Mouse (Mus musculus) thymus, postnatal 36 days (tissue): ENCODE data around the gene Srrm4.

Source experiments
- DNase-seq, 2 experiments: peaks; one replicate each; pipeline ENCODE4 v3.0.0; 2022; ENCODE audit warnings: mixed read lengths in 2 of 2

The Srrm4 gene

DNA sequence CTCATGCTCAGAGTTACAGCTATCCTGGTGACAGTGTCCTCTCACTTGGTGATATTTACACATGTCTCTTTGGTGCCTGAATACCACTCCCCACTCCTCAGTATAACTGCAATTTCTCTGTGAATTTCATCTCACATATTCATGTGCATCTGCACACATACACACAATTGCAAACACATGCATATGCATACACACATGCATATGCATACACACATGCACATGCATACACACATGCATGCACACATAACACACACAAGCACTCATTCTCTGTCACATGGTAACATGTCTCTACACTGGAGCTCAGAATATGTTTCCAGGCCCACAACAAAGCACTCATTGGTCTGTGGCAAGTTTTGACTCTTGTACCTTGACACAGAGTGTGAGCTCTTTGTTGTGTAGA lies 39.0 kb downstream of the Srrm4 start:
- no peak for DNase-seq

DNA sequence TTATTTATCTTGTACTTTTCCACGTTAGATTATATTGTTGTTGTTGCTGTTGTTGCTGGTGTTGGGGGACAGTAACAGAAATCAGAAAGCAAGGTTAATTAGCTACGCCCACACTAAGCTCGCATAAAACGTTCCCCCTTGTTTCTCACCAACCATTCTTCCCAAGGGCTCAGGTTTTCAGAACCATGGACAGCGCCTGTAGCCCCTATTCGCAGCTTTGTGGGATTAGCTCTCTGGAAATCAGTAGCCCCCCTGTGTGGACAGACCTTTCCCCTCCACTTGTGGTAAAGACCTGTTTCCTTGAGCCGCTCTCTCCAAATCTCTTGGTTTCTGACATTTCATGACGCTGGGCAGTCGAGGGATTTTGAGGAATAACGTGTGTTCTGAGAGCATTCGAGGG lies 45.9 kb downstream of the Srrm4 start:
- DNase-seq = no peak

DNA sequence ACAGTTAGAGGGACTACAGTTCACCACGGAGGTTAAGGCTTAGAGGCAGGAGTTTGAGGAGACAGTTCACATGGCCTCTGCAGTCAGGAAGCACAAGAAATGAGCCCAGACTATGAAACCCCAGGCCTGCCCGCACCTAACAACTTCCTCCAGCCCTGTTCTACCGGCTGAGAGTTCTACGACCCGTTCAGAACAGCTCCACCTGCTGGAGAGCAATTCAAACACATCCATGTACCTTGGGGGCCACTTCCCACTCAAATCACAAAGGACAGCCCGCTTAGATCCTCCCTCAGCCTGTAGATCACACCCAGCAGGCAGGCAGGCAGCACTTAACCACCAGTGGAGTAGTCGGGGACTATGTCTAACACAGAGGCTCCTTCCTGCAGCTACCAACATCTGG lies 49.3 kb downstream of the Srrm4 start:
- DNase-seq = no peak

DNA sequence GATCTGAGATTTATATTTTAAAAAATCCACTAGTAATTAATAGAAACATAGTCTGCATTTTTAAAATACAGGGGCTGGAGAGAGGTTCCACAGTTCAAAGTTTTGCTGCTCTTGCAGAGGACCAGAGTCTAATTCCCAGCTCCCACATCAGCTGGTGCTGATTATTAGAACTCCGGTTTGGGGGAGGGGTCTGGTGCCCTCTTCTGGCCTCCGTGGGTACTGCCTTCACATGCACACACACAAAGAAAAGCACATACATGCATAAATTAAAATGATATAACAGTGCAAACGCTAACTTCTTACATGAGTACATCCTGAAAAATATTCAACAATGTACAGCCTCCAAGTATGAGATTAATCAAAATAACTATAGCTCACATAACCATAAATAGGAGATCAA lies 50.5 kb downstream of the Srrm4 start:
- no peak for DNase-seq

DNA sequence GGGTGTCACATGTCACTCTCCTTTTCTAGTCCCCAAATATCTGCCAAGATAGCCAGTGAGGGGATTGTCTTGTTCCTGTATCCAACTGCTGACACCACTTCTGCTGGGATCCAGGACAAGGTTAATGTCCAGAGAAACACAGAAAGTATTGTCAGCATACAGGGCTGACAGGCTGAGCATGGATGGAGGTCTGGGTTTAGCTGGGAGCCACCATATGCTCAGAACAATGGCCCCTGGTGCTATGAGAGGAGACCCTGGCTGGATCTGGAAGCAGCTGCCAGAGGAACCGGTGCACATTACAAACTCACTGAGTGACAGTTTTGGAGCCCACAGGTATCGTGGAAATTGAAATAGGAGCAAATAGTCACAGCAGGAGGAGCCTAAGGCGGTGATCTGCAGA lies 52.3 kb downstream of the Srrm4 start:
- no peak for DNase-seq

DNA sequence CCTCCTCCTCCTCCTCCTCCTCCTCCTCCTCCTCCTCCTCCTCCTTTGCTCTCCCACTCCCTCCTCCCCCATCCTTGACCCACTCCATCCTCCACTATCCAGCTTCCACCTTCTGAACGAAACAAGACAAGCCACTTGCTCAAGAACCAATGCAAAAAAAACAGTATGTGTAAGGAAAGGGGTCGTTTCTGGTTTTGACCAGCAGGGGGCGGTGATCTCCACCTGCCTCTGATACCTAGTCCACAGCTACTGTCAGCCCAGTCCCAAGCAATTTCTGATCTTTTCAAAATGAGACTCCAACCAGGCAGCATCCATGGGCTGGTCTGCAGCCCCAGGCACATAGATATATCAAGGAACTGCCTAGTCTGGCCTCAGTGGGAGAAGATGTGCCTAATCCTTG lies 53.1 kb downstream of the Srrm4 start:
- no peak for DNase-seq

DNA sequence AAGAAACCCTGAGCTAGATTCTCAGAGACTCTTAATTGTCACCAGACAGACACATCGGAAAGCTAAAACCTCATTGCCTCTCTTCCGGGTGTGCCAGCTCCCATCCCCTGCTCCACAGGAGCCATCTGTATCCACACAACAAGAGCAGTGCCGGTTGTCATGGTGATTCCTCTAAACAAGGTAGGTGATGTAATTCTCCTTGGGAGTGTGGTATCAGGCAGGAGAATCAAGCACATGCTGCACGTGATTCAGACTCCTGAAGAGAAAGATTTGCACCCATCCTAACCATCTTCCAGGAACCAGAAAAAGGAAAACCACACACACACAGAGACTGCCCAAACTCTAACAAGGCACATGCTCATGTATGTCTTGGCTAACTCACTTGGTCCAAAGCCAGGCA lies 65.3 kb downstream of the Srrm4 start:
- no peak for DNase-seq

DNA sequence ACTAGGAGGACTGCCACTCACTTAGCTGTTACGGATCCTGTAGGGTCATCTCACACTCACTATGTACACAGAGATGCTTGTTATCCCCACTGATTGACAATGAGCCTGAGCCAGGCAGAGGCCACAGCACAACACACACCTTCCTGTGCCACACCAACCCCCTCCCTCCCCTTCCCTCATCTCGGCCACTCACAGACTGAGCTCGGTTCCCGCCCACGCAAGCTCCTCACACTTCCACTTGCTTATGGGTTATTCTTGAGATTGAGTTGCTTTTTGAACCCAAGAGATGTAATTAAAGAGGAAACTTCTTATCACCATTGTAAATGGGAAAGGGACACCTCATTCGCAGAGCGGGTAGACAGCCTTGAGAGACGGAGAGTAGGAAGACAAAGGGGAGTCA lies 66.3 kb downstream of the Srrm4 start:
- no peak for DNase-seq

DNA sequence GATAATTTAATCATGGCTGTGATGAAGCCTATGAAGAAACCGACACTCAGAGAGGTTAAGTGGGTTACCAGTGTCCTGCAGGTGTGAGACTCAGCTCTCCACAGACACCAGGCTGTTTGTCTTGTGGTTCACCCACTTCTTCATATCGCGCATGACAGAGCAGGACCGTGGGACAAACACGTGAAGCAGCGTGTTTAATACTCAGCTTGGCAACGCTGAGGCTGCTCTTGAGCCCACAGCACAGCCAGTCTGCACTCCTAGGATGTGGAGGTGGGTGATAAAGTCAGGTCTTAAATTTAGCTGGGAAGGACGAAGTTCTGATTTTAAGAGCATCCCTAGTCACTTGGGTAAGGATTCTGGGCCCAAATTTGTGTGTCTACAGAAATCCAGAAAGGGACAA lies 68.1 kb downstream of the Srrm4 start:
- no peak for DNase-seq

DNA sequence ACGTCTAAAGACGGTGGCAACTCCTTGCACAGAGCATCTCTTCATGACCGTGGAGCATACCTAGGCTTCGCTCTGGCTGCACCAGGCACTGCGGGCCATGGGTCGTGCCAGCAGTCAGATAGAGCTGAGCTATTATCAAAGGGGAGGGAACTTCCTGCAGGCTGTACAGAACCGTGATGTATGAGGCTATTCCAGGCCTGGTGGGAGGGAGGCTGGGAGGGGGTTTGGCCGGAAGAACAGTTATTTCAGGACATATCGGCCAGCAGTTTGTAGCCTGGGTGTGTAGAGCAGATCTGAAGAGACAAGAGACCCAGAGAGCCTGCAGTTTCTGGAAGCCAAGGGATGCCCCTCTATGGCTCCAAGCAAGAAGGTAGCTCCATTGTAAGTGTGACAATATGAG lies 68.5 kb downstream of the Srrm4 start:
- no peak for DNase-seq

DNA sequence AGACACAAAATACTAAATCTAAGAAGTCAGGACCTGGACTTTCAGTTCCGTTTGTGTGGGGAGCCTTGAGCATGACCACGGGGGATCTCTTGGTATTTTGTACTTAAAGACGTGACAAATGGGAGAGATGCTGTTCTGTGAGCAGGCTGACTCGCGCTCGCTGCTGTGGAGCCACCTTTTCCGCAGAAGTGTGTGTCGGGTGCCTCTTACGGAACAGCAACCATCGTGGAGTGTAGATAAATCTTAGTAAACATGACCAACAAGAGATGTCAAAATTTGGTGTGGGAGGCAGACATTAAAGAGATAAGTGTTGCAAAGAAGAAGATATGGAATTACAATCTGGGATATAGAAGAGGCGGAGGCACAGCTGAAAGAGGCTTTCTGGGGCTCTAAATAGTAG lies 69.3 kb downstream of the Srrm4 start:
- no peak for DNase-seq

DNA sequence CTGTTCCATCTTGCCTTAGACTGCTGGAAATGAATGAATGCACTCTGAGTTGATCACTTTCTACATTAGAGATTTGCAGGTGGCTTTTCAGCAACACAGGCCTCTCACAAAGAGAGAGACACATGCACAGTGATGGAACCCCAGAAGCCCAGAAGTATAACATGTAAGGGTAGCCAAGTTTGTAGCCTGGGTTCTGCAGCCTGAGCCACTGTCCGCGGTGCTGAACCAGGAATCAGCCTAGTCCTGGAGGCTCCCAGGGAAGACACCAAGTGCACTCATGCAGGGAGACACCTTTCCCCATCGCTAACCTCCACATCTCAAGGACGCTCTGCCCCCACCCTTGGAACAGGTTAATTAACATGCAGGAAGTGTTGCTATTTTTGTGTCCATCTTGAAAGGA lies 73.6 kb downstream of the Srrm4 start:
- DNase-seq = no peak

DNA sequence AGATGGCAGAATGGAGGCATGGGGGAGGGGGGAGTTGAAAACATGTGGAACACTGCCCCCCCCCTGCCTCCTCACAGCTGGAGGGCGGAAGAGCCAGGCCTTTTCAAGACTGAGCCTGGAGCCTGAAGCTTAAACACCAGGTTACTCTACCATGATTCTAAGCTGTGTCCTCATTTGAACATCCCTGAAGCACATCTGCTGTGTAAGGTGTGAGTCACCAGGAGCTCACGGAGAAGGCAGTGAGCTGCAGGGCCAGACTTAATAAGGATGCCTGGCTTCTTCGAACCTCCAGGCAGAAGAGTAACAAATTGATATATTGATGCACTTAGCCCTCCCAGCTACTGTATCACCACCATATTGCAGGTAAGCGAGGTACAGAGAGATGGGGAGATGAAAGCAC lies 79.5 kb downstream of the Srrm4 start:
- no peak for DNase-seq

DNA sequence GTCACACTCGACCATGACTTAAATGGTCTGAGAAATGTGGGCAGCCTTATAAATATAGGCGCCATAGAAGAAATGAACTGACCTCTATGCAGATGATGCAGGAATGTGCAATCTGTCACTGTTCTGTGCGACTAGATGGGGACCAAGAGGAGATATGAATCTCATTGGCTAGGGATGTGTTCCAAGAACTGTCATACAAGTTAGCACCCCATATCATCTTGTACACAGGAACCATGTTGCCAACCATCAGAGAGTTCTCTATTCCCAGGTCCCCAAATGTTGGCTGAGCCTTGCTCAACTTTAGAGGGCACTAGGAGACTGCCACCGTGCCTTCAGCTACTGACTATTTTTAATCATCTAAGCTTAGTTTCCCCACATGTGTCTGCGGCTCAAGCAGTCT lies 81.4 kb downstream of the Srrm4 start:
- DNase-seq = no peak

DNA sequence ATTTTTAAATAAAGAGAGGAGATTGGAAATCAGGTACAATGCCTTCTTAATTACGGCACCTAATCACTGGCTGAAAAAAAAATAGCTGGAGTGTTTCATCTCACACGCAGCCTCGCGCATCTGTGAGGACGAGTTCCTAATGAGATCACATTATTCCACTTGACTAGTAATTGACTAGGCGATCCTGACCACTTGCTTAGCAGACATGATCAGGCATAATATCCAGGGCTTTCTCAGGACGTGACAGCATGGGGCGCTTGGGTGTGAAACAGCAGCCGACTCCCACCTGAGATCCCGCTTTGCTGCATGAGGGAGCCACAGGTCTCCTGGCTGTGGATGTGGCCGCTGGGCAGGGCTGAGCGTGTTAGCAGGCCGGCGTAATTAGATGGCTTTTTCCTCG lies 90.3 kb downstream of the Srrm4 start:
- DNase-seq = no peak

DNA sequence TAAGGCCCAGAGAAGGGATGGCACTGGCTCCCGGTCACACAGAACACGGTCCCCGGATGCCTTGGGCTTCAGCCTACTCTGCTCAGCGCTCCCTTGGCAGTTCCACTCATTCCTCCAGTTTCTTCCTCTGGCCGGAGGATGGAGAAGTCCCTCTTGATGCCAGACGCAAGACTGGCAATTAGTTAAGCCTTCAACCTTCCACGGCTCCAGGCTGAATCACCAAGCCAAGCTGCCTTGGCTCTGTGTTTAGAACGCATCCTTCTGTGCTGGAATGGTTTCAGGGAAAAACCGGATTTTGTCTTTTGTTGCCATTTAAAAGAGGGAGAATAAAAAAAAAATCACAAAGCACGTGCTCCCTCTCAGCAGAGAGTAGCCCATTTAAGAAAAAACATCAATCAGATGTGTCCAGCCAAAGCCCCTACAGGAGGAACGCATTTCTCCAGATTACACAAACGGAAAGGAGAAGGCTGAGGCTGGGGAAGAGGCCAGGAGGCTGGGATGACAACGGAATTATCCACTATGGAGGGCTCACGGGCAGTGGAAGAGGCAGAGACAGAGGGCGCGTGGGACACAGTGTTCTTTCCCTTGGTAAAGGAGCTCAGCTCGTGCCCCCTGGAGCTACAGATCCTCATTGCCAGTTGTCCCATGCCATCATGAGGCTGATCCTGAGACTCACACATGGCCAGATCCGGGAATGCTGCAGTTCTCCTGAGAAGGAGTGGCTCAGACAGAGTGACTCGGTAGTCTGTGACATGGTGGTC lies 92.6 kb downstream of the Srrm4 start:
- DNase-seq = no peak

DNA sequence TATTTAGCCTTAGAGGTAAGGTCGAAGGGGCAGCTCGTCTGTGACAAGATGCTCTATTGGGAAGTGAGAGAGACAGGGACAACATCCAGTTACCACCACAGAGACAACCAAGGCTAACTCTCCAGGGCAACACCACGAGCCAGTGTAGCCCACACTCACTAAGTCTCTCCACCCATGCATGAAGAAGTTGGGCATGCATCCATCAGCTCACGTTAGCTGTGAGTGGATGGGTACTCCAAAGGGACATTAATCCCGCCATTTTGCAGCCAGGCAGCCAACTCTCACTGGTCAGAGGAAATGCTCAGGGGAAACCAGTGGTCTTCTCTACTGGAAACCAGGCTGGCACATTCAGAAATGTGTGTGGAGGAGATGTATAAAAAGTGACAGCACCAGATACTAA lies 93.8 kb downstream of the Srrm4 start:
- DNase-seq = no peak

DNA sequence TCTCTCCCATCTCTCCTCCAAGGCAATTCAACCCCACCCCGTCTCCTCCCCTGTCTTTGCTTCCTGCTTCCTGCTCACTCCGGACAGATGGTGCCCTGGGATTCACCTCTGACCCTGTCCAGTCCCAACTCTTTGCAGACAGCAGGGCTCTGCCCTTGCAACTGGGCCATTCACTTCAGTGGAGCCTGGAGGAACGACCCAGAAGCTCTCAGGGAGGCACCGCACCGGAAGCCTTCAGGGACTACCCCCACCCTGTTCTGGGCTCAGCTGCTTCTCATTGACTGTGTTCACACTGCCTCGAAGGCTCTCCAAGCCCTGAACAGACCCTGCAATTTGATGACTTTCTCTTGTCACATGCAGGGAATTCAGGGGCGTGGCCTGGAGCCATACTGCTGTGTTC lies 94.4 kb downstream of the Srrm4 start:
- DNase-seq = no peak

DNA sequence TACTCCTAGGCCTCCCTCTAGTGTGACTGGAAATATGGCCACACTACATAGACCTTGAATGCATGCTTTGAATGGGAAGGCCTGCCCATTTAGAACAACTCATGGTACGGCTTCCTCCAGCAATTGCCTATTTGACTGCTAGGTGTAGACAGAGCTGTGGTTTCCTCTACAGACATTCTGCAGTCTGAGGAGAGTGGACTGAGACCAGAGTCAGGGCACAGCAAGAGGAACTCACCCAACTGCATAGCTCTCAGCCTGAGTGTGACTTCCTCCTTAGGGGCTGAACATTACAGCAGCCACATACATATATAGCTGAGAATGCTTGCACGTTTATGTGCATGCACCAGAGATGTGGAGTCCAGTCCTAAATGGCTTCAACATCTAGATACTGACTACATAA lies 94.9 kb downstream of the Srrm4 start:
- DNase-seq = no peak

DNA sequence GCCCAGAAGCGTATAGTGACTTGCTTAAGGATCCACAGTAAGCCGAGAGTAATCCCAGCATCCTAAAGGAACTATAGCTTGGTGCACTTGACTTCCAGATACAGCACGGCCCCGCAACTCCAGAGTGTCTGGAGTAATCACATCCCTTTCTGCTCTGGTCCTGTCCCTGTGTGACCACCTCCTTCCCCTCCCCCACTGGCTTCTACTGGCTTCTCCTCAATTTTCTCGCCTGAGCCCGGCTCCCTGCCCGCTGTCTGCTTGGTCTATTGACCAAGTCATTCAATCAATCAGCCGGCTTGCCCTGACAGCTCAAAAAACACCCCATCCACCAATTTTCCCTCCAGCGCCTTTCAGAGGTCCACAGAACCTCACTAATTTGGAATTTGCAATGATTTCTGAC lies 96.2 kb downstream of the Srrm4 start:
- no peak for DNase-seq

DNA sequence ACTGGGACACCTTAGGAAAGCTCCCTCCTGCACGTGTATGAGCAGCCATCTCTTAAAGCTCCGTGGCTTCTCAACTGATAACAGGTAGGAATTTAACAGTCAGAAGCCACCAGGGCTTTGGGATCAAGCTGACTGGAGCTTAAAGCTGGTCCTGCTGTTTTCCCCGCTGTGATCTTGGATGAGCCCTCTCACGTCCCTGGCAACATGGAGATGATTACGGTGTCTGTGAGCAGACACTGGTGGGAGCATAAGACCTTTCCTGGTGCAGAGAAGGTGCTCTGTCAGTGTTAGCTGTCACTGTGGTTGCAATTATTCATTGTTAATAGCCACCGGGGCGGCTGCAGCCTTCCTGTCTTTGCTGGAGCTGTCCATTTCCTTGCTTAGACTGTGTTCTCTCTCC lies 97.2 kb downstream of the Srrm4 start:
- no peak for DNase-seq

DNA sequence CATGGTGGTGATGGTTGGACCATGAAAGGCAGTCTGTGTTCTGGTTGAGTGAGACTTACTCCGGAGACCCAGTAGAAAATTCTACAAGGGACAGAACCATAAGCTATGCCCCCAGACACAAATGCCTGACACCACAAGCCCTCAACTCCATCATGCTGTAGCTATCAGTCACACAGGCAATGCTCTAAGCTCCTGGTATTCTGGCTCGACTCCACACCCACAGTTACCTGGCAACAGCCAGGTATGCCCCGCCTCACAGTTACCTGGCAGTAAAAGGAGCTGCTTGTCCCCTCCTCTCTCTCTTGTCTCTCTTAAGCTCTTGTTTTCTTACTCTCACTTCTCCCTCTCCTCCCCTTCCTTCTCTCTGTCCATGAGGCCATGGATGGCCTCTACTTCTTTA lies 98.9 kb downstream of the Srrm4 start:
- DNase-seq = no peak

DNA sequence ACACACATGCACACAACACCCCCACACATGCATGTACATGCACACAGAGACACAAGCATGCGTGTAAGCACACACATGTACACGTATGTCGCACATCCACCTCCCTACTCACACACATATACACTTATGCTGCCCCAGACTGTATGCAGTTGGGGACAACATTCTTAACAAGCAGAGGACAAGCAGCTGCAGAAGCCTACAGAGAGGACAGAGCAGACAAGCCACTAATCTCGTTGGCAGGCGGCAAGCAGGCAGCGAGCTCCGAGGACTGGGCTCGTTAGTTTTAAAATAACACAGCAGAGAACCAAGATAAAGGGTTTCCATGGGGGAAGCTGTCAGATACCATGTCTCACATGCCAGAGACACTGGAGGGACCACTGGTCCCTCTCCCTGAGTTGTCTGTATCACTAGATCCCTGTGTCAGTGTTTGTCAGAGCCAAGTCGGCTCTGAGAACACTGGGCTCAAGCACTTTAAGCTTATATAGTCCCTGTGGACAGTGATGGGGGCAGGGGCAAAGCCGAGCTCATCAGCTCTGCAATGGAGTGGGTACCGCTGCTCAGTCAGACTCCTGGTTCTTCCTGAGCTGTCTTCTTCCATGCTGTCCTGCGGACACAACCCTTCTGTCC lies 99.7 kb downstream of the Srrm4 start:
- no peak for DNase-seq

DNA sequence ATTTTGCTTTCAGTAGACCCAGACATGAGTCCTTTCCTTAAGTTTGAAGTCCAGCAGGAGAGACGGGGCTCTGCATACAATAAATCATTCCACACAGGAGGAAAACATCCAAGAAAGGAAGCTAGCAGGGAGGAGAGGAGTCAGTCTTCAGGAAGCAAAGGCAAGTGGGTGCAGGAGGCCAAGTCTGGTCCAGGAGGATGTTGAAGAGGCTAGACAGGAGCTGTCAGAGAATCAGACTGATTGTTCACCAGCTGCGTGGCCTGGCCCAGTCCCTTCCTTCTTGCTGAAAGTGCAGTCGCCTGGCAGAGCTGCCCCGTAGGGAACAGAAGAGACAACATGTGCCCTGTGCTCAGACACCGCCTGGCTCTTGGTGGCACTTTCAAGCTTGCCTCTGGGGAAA lies 100.8 kb downstream of the Srrm4 start:
- DNase-seq = no peak

DNA sequence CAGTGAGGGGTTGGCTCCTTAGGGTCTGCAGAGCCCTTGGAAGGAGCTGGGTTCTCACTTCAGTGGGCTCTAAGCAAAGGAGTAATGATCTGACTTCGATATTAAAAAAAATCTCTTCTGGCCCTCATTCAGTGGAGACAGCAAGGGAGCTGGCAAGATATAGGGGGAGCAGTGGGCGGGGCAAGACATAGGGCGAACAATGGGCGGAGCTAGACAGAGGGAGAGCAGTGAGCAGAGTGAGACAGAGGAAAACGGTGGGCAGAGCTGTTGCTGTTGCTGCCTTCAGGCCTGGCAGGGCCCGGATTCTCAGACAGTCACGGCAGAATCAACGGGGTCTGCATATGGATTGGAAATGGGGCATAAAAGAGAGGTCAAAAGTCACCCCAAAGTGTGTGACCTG lies 102.0 kb downstream of the Srrm4 start:
- DNase-seq = no peak
